Mouse (Mus musculus): ENCODE measurements around the gene Magi1.

GRCm38 (mm10) chr6:93935793-93936192 is 347.9 kb downstream of the Magi1 start:
- TF ChIP-seq CTCF (IDR thresholded peaks at IDR 0.05; ENCODE audit: borderline replicate concordance, insufficient read depth, low read length): no peak
- no peak for TF ChIP-seq POLR2A (IDR thresholded peaks at IDR 0.05; ENCODE audit: low read depth, low read length)
